Mouse (Mus musculus): ENCODE results near the gene Urm1.

DNA sequence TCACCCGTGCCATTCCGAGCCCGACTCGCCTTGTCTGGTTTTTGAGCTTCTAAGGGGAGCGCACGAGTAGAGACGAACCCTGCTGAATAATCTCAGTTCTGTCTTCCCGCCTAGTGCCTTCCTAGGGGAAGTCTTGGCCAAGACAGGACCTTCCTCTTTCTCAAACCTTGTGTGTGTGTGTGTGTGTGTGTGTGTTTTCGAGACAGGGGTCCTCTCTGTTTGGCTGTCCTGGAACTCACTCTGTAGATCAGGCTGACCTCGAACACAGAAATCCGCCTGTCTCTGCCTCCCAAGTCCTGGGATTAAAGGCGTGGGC is 7.8 kb downstream of the Urm1 start:
- TF ChIP-seq GATA1 (IDR thresholded peaks at IDR 0.05; ENCODE audit: borderline replicate concordance, low read length), result no peak
- TF ChIP-seq FLI1 (IDR thresholded peaks at IDR 0.05; ENCODE audit: low read length), result no peak
